Mouse (Mus musculus) CH12.LX (cell line): Measurements from ENCODE around the gene Tmem123.

ENCODE experiments used
- CTCF ChIP-seq, 2 experiments: IDR thresholded peaks in 1 of 2; conservative IDR thresholded peaks in 1 of 2; 2 replicates each; pipeline ENCODE4 v1.5.1; 2011 to 2012; ENCODE audit warnings: low read depth in 2 of 2, low read length in 2 of 2, improper control_type of control experiment in 1 of 2, inconsistent platforms in 1 of 2, mild to moderate bottlenecking in 1 of 2, moderate library complexity in 1 of 2
- HCFC1 ChIP-seq: IDR thresholded peaks from 2 replicates; pipeline ENCODE4 v1.6.1; 2012; ENCODE audit warnings: low read depth, mild to moderate bottlenecking, inconsistent platforms, low read length, improper control_type of control experiment
- JUN ChIP-seq: IDR thresholded peaks from 2 replicates; pipeline ENCODE4 v1.6.1; 2011; ENCODE audit warnings: low read depth, mild to moderate bottlenecking, low read length, improper control_type of control experiment, moderate library complexity; ENCODE audit not compliant: insufficient read depth
- JUND ChIP-seq: conservative IDR thresholded peaks from 2 replicates; pipeline ENCODE4 v1.6.1; 2011; ENCODE audit warnings: low read depth, low read length, improper control_type of control experiment
- KAT2A ChIP-seq: IDR thresholded peaks from 2 replicates; pipeline ENCODE4 v1.6.1; 2012; ENCODE audit warnings: low read length, improper control_type of control experiment, inconsistent platforms; ENCODE audit not compliant: insufficient replicate concordance
- MAFK ChIP-seq: IDR thresholded peaks from 2 replicates; pipeline ENCODE4 v1.6.1; 2011; ENCODE audit warnings: low read length, improper control_type of control experiment; ENCODE audit not compliant: insufficient replicate concordance
- MXI1 ChIP-seq: IDR thresholded peaks from 2 replicates; pipeline ENCODE4 v1.6.1; 2011; ENCODE audit warnings: mild to moderate bottlenecking, low read depth, low read length, improper control_type of control experiment
- POLR2A ChIP-seq: IDR thresholded peaks from 2 replicates; pipeline ENCODE4 v1.6.1; 2011; ENCODE audit warnings: low read depth, mild to moderate bottlenecking, improper control_type of control experiment, low read length
- SMC3 ChIP-seq: IDR thresholded peaks from 2 replicates; pipeline ENCODE4 v1.6.1; 2011; ENCODE audit warnings: low read depth, low read length, improper control_type of control experiment
- USF1 ChIP-seq: IDR thresholded peaks from 2 replicates; pipeline ENCODE4 v1.6.1; 2014; ENCODE audit warnings: low read depth, mild to moderate bottlenecking, inconsistent platforms, low read length, improper control_type of control experiment
- ZC3H11A ChIP-seq: IDR thresholded peaks from 2 replicates; pipeline ENCODE4 v1.6.1; 2012; ENCODE audit warnings: low read depth, mild to moderate bottlenecking, inconsistent platforms, low read length, improper control_type of control experiment

- no peak for TF ChIP-seq POLR2A
- no peak for TF ChIP-seq CTCF (conservative IDR thresholded peaks at IDR 0.05 in 1 of 2, IDR thresholded peaks at IDR 0.05 in 1 of 2; ENCODE audit: low read depth in 2 of 2, low read length in 2 of 2)
- TF ChIP-seq JUND, result no peak
- TF ChIP-seq MAFK, result no peak
- TF ChIP-seq JUN, result no peak
- no peak for TF ChIP-seq KAT2A
- TF ChIP-seq HCFC1, result no peak
- TF ChIP-seq USF1, result no peak
- TF ChIP-seq MXI1, result no peak
- TF ChIP-seq ZC3H11A, result no peak
- TF ChIP-seq SMC3, result no peak
Measured at GRCm38 (mm10) chr9:7778771-7779170, 14.9 kb downstream of the Tmem123 start.
